Mouse (Mus musculus): Measurements from ENCODE around the gene Crebl2.

The Crebl2 gene

DNA sequence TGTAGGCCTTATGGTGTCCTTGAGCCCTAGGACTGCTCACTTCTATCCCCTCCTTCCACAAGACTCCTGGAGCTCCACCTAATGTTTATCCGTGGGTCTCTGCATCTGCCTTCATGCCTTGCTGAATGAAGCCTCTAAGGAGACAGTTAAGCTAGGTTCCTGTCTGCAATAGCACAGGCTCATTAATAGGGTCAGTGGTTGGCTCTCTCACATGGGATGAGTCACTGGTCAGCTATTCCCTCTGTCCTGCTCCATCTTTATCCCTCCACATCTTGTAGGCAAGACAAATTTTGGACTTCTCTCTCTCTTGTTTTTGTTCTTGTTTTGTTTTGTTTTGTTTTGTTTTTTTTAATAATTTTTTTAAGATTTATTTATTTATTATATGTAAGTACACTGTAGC is 75.9 kb downstream of the Crebl2 start:
- DNase-seq (ENCODE audit: low spot score) = no peak

Data from embryo, embryonic 10 days (tissue).